Mouse (Mus musculus) kidney, postnatal 0 days (tissue): Measurements from ENCODE around the gene Teddm1b. TPM values are rescaled to one million over a fixed set of nuclear protein-coding genes. Genes with fewer than 3 reads are reported as not detected.
A peak's percentile ranks its signal among the peaks of the same experiment; 100 is the strongest.

Experiments used
- ATAC-seq: fragments of 200-750 bp; cut with Nextera tagmentation; replicated peaks from 2 replicates; pipeline ENCODE4 v1.8.0; 2017; ENCODE audit warnings: low read depth, moderate number of reproducible peaks, moderate TSS enrichment, moderate library complexity; ENCODE audit not compliant: low FRiP score
- DNase-seq: peaks from one replicate; pipeline ENCODE4 v3.0.0-alpha.2; 2016; ENCODE audit warnings: low spot score
- H3K27ac ChIP-seq: fragments of 300-500 bp; sonication (generic); 2 replicates; pipeline ENCODE4 v1.5.1; 2014; ENCODE audit warnings: mild to moderate bottlenecking
- H3K27me3 ChIP-seq: fragments of 300-500 bp; sonication (generic); 2 replicates; pipeline ENCODE4 v1.6.1; 2014; ENCODE audit warnings: low read length, mixed read lengths; ENCODE audit not compliant: insufficient read depth
- H3K36me3 ChIP-seq: fragments of 300-500 bp; sonication (generic); 2 replicates; pipeline ENCODE4 v1.6.1; 2014; ENCODE audit warnings: low read length, mixed read lengths; ENCODE audit not compliant: insufficient read depth
- H3K4me1 ChIP-seq: fragments of 300-500 bp; sonication (generic); replicated peaks from 2 replicates; pipeline ENCODE4 v1.6.1; 2014; ENCODE audit warnings: antibody characterized with exemption, low read length, mixed read lengths; ENCODE audit not compliant: insufficient read depth
- H3K4me2 ChIP-seq: fragments of 300-500 bp; sonication (generic); 2 replicates; pipeline ENCODE4 v1.6.1; 2014; ENCODE audit warnings: mild to moderate bottlenecking, low read length, moderate library complexity, mixed read lengths
- H3K4me3 ChIP-seq: fragments of 300-500 bp; sonication (generic); replicated peaks from 2 replicates; pipeline ENCODE4 v1.5.1; 2014; ENCODE audit warnings: low read depth, low read length
- H3K9ac ChIP-seq: fragments of 300-500 bp; sonication (generic); 2 replicates; pipeline ENCODE4 v1.6.1; 2014; ENCODE audit warnings: low read depth, low read length
- H3K9me3 ChIP-seq: fragments of 300-500 bp; sonication (generic); replicated peaks from 2 replicates; pipeline ENCODE4 v1.6.1; 2016; ENCODE audit warnings: low read length, inconsistent platforms, mixed read lengths
- CTCF ChIP-seq: IDR thresholded peaks from 2 replicates; pipeline ENCODE4 v1.5.1; 2016; ENCODE audit warnings: antibody characterized with exemption, low read depth, mild to moderate bottlenecking, moderate library complexity
- WGBS: fragments of 180-500 bp; shearing (Covaris S2); extraction: QIAGEN DNeasy Blood & Tissue Kit; methylation state at CpG from one replicate; pipeline ENCODE4 v1.1.7; 2014; 5-methylcytosine and 5-hydroxymethylcytosine counted together
- polyA plus RNA-seq: library from polyadenylated mRNA; unstranded; fragments of >200 nt; fragmentation: Nextera tagmentation; extraction: Ambion mirVana; gene quantifications from 2 replicates; pipeline ENCODE4 v1.2.1, GENCODE M21; 2015

Gene Teddm1b
- polyA plus RNA-seq, 1 experiment from 2014 or later, result 0.11 TPM

- Histone ChIP-seq H3K9ac (no peak overlapping the region), H3K9me3 (no peaks in the 10 kb centered on the region), H3K36me3 (peaks cover 43% of the 10 kb centered on the region), H3K4me1 (0 out of 2 replicates have a peak, but pooled peaks cover 7% of the 10 kb centered on the region), H3K27ac (no peak overlapping the region), H3K27me3 (no peaks in the 10 kb centered on the region), H3K4me3 (no peak overlapping the region), H3K4me2 (no peak overlapping the region)
- ATAC-seq, result no peak
- no peak for TF ChIP-seq CTCF
- WGBS, result 82% methylated on average over 13 of the region's 13 CpGs
- DNase-seq, result no peak
These were observed 28.9 kb downstream of the Teddm1b start for GRCm38 (mm10) chr1:153903006-153903405.

GRCm38 (mm10) chr1:153904236-153904635, 30.1 kb downstream of the Teddm1b start:
- DNase-seq (no peak), ATAC-seq (no peak)
- H3K27me3 ChIP-seq, result no peaks in the 10 kb centered on the region
- TF ChIP-seq CTCF, result no peak
- no peak overlapping the region for H3K9ac ChIP-seq
- H3K4me2 ChIP-seq, result no peak overlapping the region
- WGBS, result 85% methylated on average over 14 of the region's 14 CpGs
- H3K4me3 ChIP-seq, result no peak overlapping the region
- H3K9me3 ChIP-seq, result no peaks in the 10 kb centered on the region
- no peak overlapping the region for H3K27ac ChIP-seq
- H3K4me1 ChIP-seq, result 0 out of 2 replicates have a peak, but pooled peaks cover 7% of the 10 kb centered on the region
- H3K36me3 ChIP-seq, result peaks cover 52% of the 10 kb centered on the region

GRCm38 (mm10) chr1:153905884-153906283, 31.7 kb downstream of the Teddm1b start:
- H3K27me3 ChIP-seq, result no peaks in the 10 kb centered on the region
- no peak for TF ChIP-seq CTCF
- H3K4me1 ChIP-seq, result 0 out of 2 replicates have a peak, but pooled peaks cover 10% of the 10 kb centered on the region
- no peaks in the 10 kb centered on the region for H3K9me3 ChIP-seq
- no peak for ATAC-seq
- no peak overlapping the region for H3K27ac ChIP-seq
- WGBS, result 92% methylated on average over 3 of the region's 3 CpGs
- H3K36me3 ChIP-seq, result peaks cover 52% of the 10 kb centered on the region
- no peak overlapping the region for H3K9ac ChIP-seq
- DNase-seq, result no peak
- H3K4me3 ChIP-seq, result no peak overlapping the region
- no peak overlapping the region for H3K4me2 ChIP-seq

GRCm38 (mm10) chr1:153908208-153908607, 34.1 kb downstream of the Teddm1b start:
- no peak overlapping the region for H3K9ac ChIP-seq
- 0 out of 2 replicates have a peak, but pooled peaks cover 5% of the 10 kb centered on the region for H3K4me1 ChIP-seq
- no peaks in the 10 kb centered on the region for H3K27me3 ChIP-seq
- no peak overlapping the region for H3K4me3 ChIP-seq
- H3K9me3 ChIP-seq, result no peaks in the 10 kb centered on the region
- TF ChIP-seq CTCF, result no peak
- no peak for ATAC-seq
- DNase-seq, result no peak
- peaks cover 46% of the 10 kb centered on the region for H3K36me3 ChIP-seq
- WGBS, result 89% methylated on average over 6 of the region's 6 CpGs
- no peak overlapping the region for H3K4me2 ChIP-seq
- no peak overlapping the region for H3K27ac ChIP-seq

- Histone ChIP-seq H3K9me3 (no peaks in the 10 kb centered on the region), H3K4me1 (0 out of 2 replicates have a peak, but pooled peaks cover 3% of the 10 kb centered on the region), H3K36me3 (peaks cover 46% of the 10 kb centered on the region), H3K4me2 (no peak overlapping the region), H3K4me3 (no peak overlapping the region), H3K27me3 (no peaks in the 10 kb centered on the region), H3K27ac (no peak overlapping the region), H3K9ac (no peak overlapping the region)
- WGBS, result 82% methylated on average over 4 of the region's 4 CpGs
- no peak for TF ChIP-seq CTCF
- DNase-seq (no peak), ATAC-seq (no peak)
These were observed 34.6 kb downstream of the Teddm1b start for GRCm38 (mm10) chr1:153908741-153909140.

GRCm38 (mm10) chr1:153909213-153909962, 35.2 kb downstream of the Teddm1b start:
- no peaks in the 10 kb centered on the region for H3K27me3 ChIP-seq
- H3K4me3 ChIP-seq, result no peak overlapping the region
- 59% methylated on average over 10 of the region's 10 CpGs for WGBS
- no peak overlapping the region for H3K9ac ChIP-seq
- ATAC-seq (no peak), DNase-seq (peak; percentile 50)
- peaks cover 41% of the 10 kb centered on the region for H3K36me3 ChIP-seq
- H3K27ac ChIP-seq, result peak overlapping the region; percentile 42; the same call in 1 of the 2 replicates
- 0 out of 2 replicates have a peak, but pooled peaks cover 3% of the 10 kb centered on the region for H3K4me1 ChIP-seq
- H3K4me2 ChIP-seq, result no peak overlapping the region
- no peak for TF ChIP-seq CTCF
- H3K9me3 ChIP-seq, result no peaks in the 10 kb centered on the region
